Mouse (Mus musculus) cerebellum, adult 9-10 months (tissue): ENCODE data around the gene Pde4c.

Experiments used
- DNase-seq: peaks from one replicate; pipeline ENCODE4 v3.0.0; 2022

Pde4c gene

DNA sequence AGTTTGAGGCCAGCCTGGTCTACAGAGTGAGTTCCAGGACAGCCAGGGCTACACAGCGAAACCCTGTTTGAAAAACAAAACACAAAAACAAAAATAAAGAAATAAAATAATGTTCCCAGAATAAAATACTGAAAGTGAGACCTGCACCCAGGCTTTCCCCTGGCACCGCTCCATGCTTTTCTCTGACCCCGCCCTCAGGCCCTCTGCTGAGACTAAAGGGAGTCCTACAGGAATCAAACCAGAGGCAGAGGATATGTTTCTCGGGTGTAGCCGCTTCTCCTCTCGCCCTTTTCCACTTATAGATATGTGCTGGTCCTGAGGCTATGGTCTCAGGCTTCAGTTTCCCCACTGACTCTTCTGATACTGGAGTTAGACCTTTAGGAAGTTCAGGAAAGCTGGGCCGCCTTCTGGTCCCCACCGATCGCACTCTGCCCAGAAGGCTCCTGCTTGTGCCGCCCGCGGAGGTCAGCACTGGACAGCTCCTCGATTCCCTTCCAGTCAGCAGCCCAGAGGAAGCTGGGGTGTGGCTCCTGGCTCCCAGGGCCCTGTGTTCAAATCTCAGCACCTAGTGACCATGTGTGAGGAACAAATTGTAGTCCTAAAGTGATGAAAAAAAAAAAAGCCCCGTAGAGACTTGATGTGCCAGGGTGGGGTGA, 2.4 kb downstream of the Pde4c start:
- no peak for DNase-seq

DNA sequence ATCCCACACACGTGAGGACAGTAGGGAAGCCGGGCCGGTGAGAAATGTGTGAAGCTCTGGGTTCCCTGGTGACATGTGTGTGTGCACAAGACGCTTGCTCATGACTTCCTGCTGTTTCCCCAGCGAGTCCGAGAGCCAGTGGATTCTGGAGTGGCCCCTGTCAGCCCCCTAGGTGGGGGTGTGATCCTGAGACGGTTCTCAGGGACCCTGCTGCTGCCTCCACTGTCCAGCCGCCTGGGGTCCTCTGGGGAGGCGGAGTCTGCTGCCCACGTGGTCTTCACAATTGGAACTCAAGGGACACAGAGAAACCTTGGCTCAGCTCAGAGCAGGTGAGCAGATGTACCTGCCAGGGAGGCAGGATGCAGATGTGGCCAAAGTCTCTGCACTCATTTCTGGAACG, 3.2 kb downstream of the Pde4c start:
- no peak for DNase-seq

DNA sequence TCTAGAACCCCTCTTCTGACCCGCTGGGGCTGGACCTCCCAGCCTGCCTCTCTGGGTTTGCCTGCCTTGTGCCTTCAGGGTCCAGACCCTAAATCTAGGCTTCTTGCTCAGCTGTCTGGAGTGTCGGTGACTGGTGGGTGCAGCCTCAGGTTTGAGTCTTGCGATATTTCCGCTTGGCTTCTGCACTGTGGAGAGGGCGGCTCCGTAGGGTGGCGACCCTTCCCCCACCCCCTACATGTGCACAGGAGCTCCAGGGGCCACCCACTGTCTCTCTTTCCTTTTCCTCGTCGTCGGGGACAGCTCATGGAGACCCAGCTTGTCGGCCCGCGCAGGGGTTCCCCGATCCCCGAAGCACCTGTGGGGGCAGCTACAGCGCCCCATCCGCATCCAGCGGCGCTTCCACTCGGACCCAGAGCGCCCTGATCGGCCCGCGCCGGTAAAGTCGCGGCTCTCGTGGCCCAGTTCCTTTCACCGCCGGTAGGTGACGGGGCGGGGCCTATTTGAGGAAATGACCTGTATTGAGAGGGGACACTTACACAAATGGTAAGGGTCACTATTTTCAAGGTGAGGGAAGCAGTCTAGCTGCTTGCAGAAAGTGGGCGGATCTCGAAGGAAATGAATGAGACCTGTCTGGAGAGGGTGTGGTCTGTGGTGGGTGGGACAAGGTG, 6.4 kb downstream of the Pde4c start:
- DNase-seq = no peak

DNA sequence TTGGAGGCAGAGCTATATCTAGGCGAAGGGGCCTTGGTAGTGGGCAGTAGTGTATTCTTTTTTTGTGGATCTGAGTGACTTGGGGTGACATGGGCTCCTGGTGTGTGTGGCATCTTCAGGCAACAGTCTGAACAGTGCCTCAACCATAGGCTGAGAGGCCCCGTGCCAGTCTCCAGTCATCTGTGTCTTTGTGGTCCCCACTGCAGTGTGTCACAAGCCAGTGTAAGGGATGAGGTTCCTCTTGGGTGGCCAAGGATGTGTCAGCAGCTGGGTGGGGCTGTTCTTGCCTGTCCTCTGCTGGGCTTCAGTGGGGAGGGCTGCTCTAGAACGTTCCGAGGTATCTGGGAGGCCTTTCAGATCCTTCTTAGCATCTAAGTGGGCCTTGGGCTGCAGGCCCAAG, 7.4 kb downstream of the Pde4c start:
- no peak for DNase-seq

DNA sequence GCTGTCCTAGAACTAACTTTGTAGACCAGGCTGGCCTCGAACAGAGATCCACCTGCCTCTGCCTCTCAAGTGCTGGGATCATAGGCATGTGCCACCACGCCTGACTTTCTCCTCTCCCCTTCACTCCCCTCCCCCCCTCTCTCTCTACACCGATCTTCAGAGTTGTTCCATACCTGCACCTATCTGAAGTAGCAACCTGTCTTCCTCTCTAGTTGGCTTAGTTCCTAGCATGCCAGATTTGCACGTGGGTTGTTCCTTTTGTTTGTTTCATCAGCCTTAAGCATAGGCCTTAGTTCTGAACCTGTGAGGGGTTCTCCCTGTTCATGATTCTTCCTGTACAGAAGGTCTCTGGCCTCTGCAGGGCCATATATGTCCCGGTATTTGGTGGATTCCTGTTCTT, 14.2 kb downstream of the Pde4c start:
- no peak for DNase-seq

DNA sequence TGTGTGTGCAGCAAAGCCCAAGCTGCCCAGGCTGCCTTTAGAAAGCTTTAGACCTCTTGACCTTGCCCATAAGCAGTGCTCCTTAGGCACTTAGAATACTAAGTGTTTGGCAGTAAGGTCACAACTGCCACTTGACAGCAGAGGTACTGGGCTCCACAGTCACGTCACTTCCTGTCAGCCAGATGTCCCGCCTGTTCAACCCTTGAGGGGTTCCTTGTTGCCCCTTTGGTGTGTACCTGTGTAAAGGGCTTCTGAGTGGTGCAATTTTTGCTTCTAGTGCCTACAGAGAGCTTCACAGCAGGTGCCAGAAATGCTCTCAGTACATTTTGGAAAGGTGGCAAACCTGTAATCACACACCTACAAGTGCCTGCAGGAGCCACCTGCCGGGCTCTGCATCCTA, 14.7 kb downstream of the Pde4c start:
- no peak for DNase-seq

DNA sequence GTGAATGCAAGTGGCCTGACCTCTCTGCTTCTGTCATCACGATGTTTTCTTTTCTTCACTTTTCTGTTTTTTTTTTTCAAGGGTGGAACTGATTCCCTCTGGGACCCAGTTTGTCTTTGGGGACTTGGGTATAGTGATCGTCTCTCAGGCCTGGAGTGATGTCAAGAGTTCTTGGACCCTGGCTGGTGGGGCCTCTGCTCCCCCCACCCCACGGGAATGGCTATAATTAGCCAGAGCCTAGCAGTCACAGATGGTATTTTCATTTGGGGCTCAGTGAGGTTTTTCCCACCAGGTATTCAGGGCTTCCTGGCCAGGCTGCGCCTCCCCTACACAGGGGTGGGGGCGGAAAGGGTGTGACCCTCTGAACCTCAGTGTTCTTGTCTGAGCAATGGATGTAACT, 18.1 kb downstream of the Pde4c start:
- no peak for DNase-seq

DNA sequence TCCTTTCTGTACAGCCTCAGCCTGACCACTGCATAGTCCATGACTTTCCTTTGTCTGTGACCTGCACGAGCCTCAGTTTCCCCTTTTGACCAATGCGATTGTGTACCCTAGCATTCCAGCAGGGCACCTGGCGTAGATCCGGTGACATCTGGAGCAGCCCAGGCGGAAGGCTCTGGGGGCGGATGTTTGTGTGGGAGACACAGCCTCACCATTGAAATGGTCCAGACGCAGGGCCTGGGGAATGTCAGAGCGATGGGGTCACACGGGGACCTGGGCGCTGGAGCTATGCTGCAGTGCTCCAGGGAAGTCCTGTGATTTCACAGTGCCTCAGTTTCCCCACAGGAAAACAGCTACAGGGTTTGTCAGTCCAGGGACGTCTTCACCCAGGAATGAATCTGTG, 18.7 kb downstream of the Pde4c start:
- no peak for DNase-seq

DNA sequence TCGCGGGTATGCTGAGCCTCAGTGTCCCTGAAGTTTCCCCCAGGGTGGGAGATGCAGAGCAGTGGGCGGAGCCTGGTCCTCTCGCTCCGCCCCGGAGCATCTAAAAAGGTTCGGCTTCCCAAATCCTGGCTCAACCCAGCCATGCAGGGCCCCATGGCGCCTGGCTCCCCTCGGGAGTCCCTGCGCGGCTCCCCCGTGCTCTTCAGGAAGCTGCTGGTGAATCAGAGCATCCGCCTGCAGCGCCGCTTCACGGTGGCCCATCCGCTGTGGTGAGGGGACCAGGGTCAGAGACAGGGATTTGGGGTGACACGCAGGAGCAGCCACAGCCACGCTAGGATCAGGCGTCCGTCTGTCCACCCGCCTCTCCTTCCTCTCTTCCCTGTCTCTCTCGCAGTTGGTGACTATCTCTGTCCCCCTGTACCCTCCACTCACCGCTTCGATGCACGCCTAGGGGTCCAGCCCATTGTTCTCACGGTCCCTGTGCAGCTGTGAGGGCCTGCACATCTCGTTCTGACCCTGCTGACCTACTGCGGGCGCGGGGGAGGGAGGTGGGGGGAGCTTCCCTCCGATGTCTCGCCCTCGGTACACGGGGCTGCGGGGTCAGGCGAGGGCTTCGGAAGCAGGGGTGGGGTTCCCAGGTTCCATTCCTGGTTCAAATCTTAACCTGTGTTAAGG, 19.6 kb downstream of the Pde4c start:
- no peak for DNase-seq

DNA sequence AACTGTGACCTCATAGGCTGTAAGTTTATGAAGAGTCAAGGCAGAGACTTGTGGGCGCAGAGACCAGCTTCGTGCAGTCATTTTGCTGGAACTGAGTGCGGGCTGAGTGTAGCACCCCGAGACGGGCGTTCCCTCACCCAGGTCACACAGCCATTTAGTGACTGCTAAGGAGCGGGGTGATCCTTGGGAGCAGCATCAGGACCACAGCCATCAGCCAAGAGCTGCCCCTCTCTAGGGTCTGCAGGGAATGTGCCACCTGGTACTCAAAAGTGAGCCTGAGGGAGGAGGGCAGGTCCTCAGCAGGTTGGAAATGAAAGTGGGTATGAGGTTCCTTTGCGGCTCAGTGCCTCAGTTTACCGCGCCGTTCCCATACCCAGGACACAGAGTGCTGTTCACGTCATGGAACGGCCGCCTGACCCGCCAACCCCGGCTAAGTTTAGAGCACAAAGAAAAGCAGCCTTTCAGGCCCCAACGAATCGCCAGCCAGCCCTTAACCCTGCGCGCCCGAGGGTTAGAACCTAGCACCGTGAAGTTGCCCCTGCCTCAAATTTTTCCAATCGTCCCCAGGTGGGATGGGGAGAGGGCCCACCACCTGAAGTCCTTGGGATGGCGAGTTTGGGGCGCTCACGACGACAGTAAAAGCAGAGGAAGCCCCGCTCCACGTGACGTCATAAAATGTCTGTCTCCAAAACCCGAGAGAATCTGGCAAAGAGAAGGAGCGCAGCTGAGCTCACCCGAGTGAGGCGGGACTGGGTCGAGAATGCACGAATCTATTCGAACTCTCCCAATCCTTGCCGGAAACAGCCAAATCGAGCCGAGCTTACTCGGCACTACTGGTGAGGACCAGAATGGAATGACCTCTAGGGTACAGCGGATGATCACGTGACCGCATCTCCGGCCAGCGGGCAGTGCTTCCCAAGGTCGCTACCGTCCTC, 20.4 kb downstream of the Pde4c start:
- peak; percentile 46 for DNase-seq

DNA sequence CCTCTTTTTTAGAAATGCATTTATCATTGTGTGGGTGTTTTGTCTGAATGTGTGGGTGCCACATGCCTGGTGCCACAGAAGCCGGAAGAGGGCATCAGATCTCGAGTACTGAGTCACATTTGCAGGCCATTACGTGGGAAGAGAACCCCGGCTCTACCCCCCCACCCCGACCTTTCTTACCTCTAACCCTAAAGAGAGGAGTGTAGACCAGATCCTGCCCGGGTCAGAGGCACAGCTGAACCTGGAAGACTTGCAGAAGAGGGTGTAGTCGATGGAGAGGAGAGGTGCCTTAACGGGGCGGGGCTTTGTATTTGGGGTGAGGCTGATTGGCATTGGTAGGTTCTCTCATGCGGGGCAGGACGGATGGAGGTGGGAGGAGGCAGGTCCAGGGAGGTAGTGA, 21.3 kb downstream of the Pde4c start:
- DNase-seq = peak; percentile 10

DNA sequence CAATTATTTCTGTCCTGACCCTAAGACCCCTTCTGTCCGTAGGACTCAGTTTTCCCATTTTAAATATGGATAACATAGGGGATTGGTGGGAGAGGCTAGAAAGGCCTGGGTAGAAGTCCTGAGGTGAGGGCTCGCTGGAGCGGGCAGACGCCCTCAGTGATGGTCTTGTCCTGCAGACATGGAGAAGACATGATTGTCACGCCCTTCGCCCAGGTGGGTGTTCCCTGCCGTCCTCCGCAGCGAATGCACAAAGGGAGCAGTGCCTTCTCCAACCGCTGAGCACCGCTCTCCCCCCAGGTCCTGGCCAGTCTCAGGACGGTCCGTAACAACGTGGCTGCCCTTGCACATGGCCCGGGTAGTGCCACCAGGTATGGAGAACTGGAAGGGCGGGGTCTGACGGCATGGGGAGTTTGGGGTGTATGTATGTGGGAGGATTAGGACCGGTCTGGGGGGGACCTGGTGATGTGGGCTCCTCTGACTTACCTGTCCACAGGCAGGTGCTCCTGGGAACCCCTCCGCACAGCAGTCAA, 22.2 kb downstream of the Pde4c start:
- no peak for DNase-seq

DNA sequence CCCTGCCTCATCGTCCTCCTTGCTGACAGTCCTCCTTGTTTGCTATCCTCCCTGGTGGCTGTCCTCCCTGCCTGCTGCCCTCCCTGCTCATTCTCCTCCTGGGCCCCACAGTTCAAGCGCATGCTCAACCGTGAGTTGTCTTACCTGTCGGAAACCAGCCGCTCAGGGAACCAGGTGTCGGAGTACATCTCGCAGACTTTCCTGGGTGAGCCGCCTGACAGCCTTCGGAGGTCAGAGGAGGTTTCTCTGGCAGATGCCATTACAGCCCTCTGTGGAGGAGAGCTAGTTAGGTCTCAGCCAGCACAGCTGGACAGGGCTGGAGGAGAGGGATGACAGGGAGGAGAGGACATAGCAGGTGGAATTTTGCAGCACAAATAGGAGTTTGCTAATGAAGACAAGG, 23.2 kb downstream of the Pde4c start:
- DNase-seq = no peak

DNA sequence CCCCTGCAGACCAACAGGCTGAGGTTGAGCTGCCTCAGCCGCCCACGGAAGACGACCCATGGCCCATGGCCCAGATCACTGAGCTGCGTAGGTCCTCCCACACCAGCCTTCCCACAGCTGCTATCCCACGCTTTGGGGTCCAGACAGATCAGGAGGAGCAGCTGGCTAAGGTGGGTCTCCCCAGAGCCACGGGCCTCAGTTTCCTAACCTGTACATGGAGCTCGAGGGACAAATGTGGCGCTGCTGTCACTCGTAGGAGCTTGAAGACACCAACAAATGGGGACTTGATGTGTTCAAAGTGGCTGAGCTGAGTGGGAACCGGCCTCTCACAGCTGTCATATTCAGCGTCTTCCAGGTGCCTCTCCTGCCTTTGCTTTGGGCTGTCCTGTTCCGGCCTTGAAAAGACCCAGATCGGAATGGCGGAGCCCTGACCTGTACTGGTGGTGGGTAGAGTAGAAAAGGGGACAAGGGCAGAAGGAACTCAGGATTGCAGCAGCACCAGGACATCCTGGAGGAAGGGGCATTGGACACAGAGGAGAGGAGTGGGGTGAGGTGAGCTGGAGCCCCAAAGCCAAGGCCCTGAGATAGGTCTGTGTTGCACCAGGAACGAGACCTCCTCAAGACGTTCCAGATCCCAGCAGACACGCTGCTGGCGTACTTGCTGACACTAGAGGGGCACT, 23.8 kb downstream of the Pde4c start:
- DNase-seq = no peak

DNA sequence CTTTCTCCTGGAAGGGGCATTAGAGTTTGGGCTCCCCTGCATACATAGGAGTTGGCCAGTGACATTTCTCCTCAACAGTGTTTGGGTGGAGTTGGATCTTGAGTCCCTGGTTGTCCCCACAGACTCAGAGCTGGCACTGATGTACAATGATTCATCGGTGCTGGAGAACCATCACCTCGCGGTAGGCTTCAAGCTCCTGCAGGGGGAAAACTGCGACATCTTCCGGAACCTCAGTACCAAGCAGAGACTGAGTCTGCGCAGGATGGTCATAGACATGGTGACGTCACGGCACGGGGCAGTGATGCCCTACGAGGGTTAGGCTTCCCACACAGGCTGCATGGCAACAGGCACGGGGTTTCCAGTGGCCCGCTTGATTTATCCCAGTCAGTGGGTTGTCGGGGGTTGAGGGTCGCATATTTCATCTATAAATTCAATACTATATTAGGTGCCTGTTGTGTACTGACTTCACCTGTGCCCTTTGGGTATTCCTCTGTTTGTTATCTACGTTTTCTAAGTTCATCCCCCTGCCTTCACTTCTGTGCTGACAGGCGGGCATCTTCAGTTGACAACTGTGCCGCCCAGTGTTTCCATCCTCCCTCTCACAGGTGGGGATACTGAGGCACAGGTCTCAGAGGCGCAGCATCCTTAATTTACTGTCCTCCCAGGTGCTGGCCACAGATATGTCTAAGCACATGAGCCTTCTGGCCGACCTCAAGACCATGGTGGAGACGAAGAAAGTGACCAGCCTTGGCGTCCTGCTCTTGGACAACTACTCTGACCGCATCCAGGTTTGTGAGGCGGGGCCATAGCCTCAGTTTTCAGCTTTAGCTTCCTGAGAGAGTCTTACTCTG, 25.0 kb downstream of the Pde4c start:
- DNase-seq = no peak

DNA sequence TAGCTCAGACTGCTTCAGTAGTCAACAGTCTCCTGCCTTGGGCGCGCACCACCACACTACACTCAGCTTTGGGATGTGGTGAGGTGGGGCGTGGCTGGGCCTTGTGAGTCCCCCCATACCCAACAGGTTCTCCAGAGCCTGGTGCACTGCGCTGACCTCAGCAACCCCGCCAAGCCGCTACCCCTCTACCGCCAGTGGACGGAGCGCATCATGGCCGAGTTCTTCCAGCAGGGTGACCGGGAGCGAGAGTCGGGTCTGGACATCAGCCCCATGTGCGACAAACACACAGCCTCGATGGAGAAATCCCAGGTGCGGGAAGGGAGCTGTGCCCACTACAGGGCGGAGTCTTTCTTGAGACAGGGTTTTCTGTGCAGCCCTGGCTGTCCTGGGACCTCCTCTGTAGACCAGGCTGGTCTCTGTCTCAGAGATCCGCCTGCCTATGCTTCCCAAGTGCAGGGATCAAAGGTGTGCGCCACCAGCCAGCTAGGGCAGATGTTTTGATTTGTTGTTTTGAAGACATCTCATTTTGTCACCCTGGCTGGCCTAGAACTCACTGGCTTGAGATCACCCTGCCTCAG, 25.7 kb downstream of the Pde4c start:
- DNase-seq = no peak

DNA sequence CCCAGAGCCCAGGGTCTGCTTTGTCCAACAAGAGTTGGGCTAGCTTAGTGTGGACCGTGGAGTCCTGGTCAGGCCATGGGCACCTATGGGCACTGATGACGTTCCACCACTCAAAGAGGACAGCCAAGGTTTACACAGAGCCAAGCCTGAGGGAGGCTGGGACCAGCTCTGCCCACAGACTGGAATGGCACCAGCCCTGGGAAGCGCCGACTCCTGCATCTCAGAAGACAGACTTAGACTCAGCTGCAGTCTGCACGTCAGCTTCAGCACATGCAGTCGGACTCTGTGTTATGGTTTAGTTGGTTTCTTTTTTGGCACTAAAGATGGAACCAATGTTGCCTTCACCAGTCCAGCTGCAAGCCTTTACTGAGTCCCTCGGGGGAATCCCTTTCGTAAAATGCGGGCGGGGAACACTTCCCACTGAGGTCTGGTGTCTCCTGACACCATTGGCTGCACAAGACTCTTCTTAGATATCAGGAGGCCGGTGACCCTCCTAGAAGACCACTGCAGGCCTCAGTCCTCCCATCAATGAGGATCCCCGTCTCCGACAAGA, 26.7 kb downstream of the Pde4c start:
- DNase-seq = no peak

DNA sequence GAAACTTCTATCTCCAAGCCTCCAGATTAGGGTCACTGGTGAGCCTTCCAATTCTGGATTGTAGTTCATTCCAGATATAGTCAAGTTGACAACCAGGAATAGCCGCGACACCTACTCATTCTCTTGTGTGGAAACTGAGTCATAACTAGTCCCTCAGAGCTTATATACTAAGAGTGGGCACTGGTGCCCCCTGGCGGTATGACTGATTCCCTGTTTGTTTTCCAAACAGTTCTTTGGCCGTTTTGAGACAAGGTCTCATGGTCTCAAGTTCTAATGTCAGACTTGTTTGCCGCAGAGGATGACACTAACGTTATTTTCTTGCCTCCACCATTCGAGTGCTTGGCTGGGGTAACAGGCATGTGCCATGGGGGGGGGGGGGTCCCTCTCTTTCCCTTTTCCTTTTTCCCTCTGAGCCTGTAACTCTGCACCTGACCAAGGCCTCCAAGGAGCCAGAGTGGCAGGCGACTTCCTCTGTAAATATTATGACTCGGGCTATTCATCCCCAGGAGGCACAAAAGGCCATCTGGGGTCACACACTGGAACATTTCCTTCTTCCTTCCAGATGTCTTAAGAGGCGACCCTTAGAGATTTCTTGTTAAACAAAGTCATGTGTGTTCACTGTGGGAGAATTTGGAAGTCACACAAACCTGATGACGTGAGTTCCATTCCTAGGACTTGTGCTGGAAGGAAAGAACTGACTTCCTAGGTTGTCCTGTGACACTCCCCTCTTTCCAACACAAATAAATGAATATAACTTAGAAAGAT, 28.7 kb downstream of the Pde4c start:
- peak; percentile 81 for DNase-seq

DNA sequence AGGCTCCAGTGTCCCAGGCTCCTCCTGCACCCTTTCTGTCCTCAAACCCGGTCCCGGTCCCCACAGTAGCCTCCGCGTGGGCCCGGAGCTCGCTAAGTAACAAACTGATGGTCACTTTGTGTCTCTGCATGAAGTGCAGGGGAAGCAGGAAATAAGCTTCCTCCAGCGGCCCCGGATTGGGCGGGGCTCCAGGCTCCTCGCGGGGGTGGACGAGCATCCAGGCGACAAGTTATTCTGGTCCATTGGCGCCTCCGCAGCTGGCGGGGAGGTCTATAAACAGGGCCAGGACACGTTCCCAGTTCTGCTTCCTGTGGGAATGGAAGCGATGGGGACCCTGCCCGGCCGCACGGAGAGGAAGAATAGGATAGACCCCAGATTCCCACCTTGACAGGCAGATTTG, 29.6 kb downstream of the Pde4c start:
- peak; percentile 72 for DNase-seq
